ENCODE assay signal across 14 mouse cellular contexts in genomic region chr13:118772188-118772587, GRCm38 (mm10).
"Had no signal": no experiment of that assay in that cellular context is flagged by ENCODE, and none has a peak within 500 bp of the region (broad histone marks: within the 10 kb centered on the region; RNA-seq: fewer than 3 reads in every experiment).

No protein-coding gene starts in this region.

- H3K4me3 ChIP-seq: left cerebral cortex, adult 2 months; liver, embryonic 13.5 days; midbrain, embryonic 12.5 days; midbrain, embryonic 15.5 days; neural tube, embryonic 12.5 days; neural tube, embryonic 15.5 days; stomach, embryonic 15.5 days had no signal

- DNase-seq: layer of hippocampus, postnatal 36 days; liver, embryonic 13.5 days; lung, embryonic 14.5 days; right cerebral cortex, adult 18-20 months; right cerebral cortex, postnatal 14 days; right cerebral cortex, postnatal 4 days; spleen, adult 18-20 months; thymus, postnatal 25 days had no signal

- H3K4me1 ChIP-seq: liver, embryonic 13.5 days; midbrain, embryonic 12.5 days; midbrain, embryonic 15.5 days; neural tube, embryonic 12.5 days; neural tube, embryonic 15.5 days; stomach, embryonic 15.5 days had no signal
